Mouse (Mus musculus) intestine, postnatal 0 days (tissue): ENCODE measurements at regions not wholly inside any gene's neighbourhood (a gene's known extent, or its start where the extent isn't known, plus 50 kb on each side); places are given as distances from the start of the nearest gene placed in this dataset.

ENCODE experiments used
- ATAC-seq: fragments of 200-750 bp; cut with Nextera tagmentation; 2 replicates; pipeline ENCODE4 v1.8.0; 2017; ENCODE audit warnings: mild to moderate bottlenecking, moderate TSS enrichment, moderate library complexity
- H3K27ac ChIP-seq: fragments of 300-500 bp; sonication (generic); 2 replicates; pipeline ENCODE4 v1.5.1; 2014; ENCODE audit warnings: mild to moderate bottlenecking, low read depth, low read length, moderate library complexity
- H3K27me3 ChIP-seq: fragments of 300-500 bp; sonication (generic); replicated peaks from 2 replicates; pipeline ENCODE4 v1.6.1; 2014; ENCODE audit warnings: low read length, mixed read lengths; ENCODE audit not compliant: control insufficient read depth, insufficient read depth
- H3K36me3 ChIP-seq: fragments of 300-500 bp; sonication (generic); 2 replicates; pipeline ENCODE4 v1.6.1; 2014; ENCODE audit warnings: mild to moderate bottlenecking, moderate library complexity; ENCODE audit not compliant: control insufficient read depth, insufficient read depth
- H3K4me1 ChIP-seq: fragments of 300-500 bp; sonication (generic); replicated peaks from 2 replicates; pipeline ENCODE4 v1.6.1; 2014; ENCODE audit warnings: antibody characterized with exemption, low read length, mixed read lengths; ENCODE audit not compliant: control insufficient read depth, insufficient read depth
- H3K4me2 ChIP-seq: fragments of 300-500 bp; sonication (generic); replicated peaks from 2 replicates; pipeline ENCODE4 v1.6.1; 2014; ENCODE audit warnings: low read depth, mild to moderate bottlenecking, moderate library complexity
- H3K4me3 ChIP-seq: fragments of 300-500 bp; sonication (generic); 2 replicates; pipeline ENCODE4 v1.5.1; 2014; ENCODE audit warnings: low read depth, low read length
- H3K9ac ChIP-seq: fragments of 300-500 bp; sonication (generic); 2 replicates; pipeline ENCODE4 v1.6.1; 2014; ENCODE audit warnings: mild to moderate bottlenecking, low read depth, low read length
- H3K9me3 ChIP-seq: fragments of 300-500 bp; sonication (generic); 2 replicates; pipeline ENCODE4 v1.6.1; 2016; ENCODE audit warnings: mixed run types; ENCODE audit not compliant: control insufficient read depth
- CTCF ChIP-seq: sonication (generic); IDR thresholded peaks from 2 replicates; pipeline ENCODE4 v1.5.1; 2016; ENCODE audit warnings: low read depth, mild to moderate bottlenecking, control low read depth, antibody characterized with exemption, moderate library complexity
- WGBS: fragments of 180-500 bp; shearing (Covaris S2); extraction: QIAGEN DNeasy Blood & Tissue Kit; methylation state at CpG from one replicate; pipeline ENCODE4 v1.1.7; 2014; 5-methylcytosine and 5-hydroxymethylcytosine counted together

GRCm38 (mm10) chr14:48051971-48052370 lies 68.7 kb upstream of the Peli2 start:
- 59% methylated on average over 3 of the region's 3 CpGs for WGBS
- no peak overlapping the region for H3K4me3 ChIP-seq
- no peak for ATAC-seq
- H3K4me2 ChIP-seq, result no peak overlapping the region
- no peak overlapping the region for H3K9ac ChIP-seq
- no peak overlapping the region for H3K27ac ChIP-seq
- no peaks in the 10 kb centered on the region for H3K36me3 ChIP-seq
- H3K27me3 ChIP-seq, result no peaks in the 10 kb centered on the region
- H3K4me1 ChIP-seq, result no peaks in the 10 kb centered on the region
- H3K9me3 ChIP-seq, result no peaks in the 10 kb centered on the region
- TF ChIP-seq CTCF, result no peak

GRCm38 (mm10) chr14:48052405-48052804 lies 68.2 kb upstream of the Peli2 start:
- Histone ChIP-seq H3K27me3 (no peaks in the 10 kb centered on the region), H3K36me3 (no peaks in the 10 kb centered on the region), H3K27ac (no peak overlapping the region), H3K4me1 (no peaks in the 10 kb centered on the region), H3K4me2 (no peak overlapping the region), H3K9me3 (no peaks in the 10 kb centered on the region), H3K4me3 (no peak overlapping the region), H3K9ac (no peak overlapping the region)
- TF ChIP-seq CTCF, result no peak
- WGBS, result 83% methylated on average over 7 of the region's 7 CpGs
- no peak for ATAC-seq

GRCm38 (mm10) chr14:48053151-48053550 lies 67.5 kb upstream of the Peli2 start:
- no peak for TF ChIP-seq CTCF
- ATAC-seq, result no peak
- Histone ChIP-seq H3K27ac (no peak overlapping the region), H3K27me3 (no peaks in the 10 kb centered on the region), H3K4me3 (no peak overlapping the region), H3K9me3 (no peaks in the 10 kb centered on the region), H3K4me1 (no peaks in the 10 kb centered on the region), H3K36me3 (no peaks in the 10 kb centered on the region), H3K4me2 (no peak overlapping the region), H3K9ac (no peak overlapping the region)
- WGBS, result 82% methylated on average over 4 of the region's 4 CpGs

GRCm38 (mm10) chr14:48054719-48055118 lies 65.9 kb upstream of the Peli2 start:
- Histone ChIP-seq H3K4me1 (no peaks in the 10 kb centered on the region), H3K27ac (no peak overlapping the region), H3K4me2 (no peak overlapping the region), H3K9me3 (no peaks in the 10 kb centered on the region), H3K27me3 (no peaks in the 10 kb centered on the region), H3K4me3 (no peak overlapping the region), H3K9ac (no peak overlapping the region), H3K36me3 (no peaks in the 10 kb centered on the region)
- 71% methylated on average over 3 of the region's 3 CpGs for WGBS
- ATAC-seq, result no peak
- peak; percentile 44 for TF ChIP-seq CTCF

- Histone ChIP-seq H3K27me3 (no peaks in the 10 kb centered on the region), H3K4me2 (no peak overlapping the region), H3K27ac (no peak overlapping the region), H3K9me3 (no peaks in the 10 kb centered on the region), H3K9ac (no peak overlapping the region), H3K4me3 (no peak overlapping the region), H3K4me1 (no peaks in the 10 kb centered on the region), H3K36me3 (no peaks in the 10 kb centered on the region)
- WGBS, result 91% methylated on average over 2 of the region's 2 CpGs
- no peak for ATAC-seq
- no peak for TF ChIP-seq CTCF
Observed at GRCm38 (mm10) chr14:48055861-48056260, 64.8 kb upstream of the Peli2 start.

- no peak overlapping the region for H3K4me3 ChIP-seq
- no peaks in the 10 kb centered on the region for H3K4me1 ChIP-seq
- H3K9ac ChIP-seq, result no peak overlapping the region
- no peaks in the 10 kb centered on the region for H3K36me3 ChIP-seq
- H3K9me3 ChIP-seq, result no peaks in the 10 kb centered on the region
- TF ChIP-seq CTCF, result no peak
- no peak for ATAC-seq
- H3K4me2 ChIP-seq, result no peak overlapping the region
- no peak overlapping the region for H3K27ac ChIP-seq
- WGBS, result 51% methylated on average over 9 of the region's 9 CpGs
- no peaks in the 10 kb centered on the region for H3K27me3 ChIP-seq
Observed at GRCm38 (mm10) chr14:48058234-48058868, 62.3 kb upstream of the Peli2 start.
